Mouse (Mus musculus) ovary, postnatal 10 days (tissue): ENCODE data around the gene Tia1.

Experiments used
- DNase-seq: peaks from one replicate; pipeline ENCODE4 v3.0.0; 2022; ENCODE audit warnings: low spot score

The Tia1 gene

GRCm38 (mm10) chr6:86385362-86386104 lies 18.5 kb upstream of the Tia1 start:
- no peak for DNase-seq

DNA sequence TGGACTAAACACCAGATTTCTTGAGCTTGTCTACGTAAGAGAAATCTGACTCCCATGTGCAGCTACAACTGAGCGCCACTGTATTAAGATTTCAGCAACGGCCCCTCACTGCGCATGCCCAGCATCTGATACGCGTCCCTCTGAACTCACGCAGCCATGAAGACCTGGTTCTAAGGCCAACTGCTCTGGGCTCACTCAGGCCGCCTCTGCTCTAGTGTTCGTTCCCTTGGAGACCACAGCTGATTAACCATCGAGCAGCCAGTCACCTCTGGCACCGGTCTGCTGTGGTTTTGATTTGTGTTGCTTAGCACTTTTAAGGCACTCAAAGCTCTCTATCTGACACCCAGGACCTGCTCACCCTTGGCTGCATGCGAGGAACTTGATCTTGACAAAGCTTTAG lies 16.7 kb upstream of the Tia1 start:
- no peak for DNase-seq

GRCm38 (mm10) chr6:86388461-86388860 lies 15.6 kb upstream of the Tia1 start:
- DNase-seq: no peak

- DNase-seq: no peak
Observed at GRCm38 (mm10) chr6:86391326-86391725, 12.7 kb upstream of the Tia1 start.

DNA sequence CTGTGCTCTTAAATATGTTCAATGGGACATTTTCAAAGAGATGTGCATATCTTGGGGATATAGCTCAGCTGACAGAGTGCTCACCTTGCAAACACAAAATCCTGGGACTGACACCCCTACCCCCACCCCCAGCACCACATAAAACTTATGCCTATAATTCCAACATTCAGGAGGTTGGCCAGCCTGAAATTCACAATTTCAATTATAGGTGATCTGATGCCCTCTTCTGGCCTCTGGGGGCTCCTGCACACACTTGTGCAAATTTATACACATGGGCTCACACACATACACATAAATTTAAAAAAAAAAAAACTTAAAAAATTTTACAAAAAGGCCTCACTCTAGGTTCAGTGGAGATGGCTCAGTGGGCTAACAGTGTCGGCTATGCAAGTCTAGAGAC lies 10.8 kb upstream of the Tia1 start:
- DNase-seq: no peak

DNA sequence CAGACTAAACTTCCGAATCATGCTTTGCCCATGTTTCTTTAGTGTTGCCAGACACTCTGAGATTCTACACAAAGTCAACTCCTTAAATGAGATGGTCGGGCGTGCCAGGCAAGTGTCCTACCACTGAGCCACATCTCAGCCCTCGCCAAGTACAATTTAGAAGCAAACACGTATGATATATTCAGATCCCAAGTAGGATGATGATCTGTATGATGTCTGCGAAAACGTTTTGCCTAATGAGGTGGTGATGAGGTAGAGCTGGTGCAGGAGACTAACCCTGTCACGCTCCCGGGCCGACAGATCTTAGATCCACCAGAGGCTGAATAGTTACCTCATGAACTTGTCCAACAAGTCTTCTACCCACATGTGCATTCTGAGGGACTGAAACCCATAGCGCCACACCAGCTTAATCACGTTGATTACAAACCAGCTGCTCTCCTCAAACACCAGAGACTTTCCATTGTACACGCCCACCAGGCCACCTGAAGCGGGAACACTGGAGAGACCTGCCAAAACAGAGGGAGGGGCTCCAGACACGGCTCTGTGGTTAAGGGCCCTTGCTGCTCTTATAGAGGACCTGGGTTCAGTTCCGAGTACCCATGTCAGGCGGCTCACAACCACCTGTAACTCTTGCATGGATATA lies 9.8 kb upstream of the Tia1 start:
- no peak for DNase-seq

DNA sequence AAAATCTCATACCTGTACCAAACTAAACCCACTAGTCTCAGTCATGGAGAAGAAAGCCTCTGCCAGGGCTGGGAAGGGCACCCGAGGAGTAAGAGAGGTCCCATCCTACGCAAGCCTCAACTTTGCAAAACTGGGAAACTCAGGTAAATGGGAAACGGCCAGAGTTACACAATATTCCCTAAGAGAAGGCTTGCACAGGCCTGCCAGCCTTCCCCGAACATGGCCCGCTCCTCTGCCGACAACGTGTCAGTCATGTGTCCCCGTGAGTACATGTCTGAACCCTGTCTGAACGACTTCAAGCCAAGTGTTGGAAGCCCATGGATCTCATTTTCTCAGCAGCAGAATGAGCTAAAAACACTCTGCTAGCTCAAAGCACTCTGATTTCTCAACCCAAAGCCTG lies 9.0 kb upstream of the Tia1 start:
- DNase-seq: no peak

GRCm38 (mm10) chr6:86395969-86396368 lies 8.1 kb upstream of the Tia1 start:
- no peak for DNase-seq

DNA sequence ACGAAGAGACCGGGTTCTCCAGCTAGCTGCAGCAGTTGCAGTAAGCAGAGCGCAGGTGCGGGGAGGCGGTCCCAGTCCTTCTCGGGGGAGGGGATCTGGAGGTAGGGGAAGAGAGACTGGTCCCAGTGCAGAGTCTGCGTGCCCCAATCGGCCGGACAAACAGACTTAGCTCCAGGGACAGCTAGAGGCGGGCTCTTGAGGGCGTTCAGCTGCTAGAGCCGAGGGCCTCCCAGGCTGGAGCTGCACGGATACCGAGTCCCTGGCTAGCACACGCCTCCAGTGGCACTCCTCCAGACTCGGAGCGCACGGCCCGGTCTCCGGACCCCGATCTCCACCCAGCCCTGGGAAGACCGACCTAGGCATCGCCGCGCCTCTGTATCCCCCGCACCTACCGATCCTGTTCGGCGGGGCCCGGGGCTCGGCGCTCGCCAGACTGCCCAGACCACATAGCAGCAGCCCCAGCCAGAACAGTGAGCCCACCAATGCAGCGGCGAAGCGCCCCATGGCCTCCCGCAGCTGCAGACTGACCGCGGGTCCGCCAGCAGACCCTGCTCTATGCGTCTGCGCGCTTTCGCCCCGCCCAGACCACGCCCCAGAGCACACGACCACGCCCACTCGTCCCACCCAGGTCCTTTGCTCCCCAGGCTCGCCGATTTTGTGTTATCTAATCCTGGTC lies 7.3 kb upstream of the Tia1 start, which contains the start of gene Pcyox1:
Pcyox1 (minus strand) TSS at position 574 of the 676 bp plus-strand sequence.
- peak; percentile 84 for DNase-seq

GRCm38 (mm10) chr6:86397257-86397980 lies 6.6 kb upstream of the Tia1 start:
- DNase-seq: no peak

GRCm38 (mm10) chr6:86398986-86399385 lies 5.0 kb upstream of the Tia1 start:
- DNase-seq: no peak

- no peak for DNase-seq
Observed at GRCm38 (mm10) chr6:86399995-86400394, 4.0 kb upstream of the Tia1 start.

DNA sequence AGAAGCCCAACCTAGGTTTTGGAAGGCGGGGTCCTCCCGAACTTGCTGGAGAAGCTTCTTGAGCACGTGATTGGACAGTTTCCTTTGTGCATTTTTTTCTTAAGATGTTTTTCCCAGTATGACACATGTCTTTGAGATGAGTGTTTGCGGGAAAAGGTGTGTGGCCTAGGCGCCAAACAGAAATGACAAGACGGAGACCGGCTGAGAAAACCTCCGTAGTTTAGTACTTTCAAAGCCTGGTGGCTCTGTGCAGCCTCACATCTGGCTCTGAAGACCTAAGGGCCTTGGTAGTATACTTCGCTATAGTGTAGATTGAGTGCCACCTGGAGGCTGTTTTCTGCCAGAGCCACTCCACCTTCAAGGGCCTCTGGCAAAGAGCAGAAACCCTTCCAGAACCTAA lies 3.0 kb upstream of the Tia1 start:
- DNase-seq: no peak

GRCm38 (mm10) chr6:86402681-86403607 lies 1.1 kb upstream of the Tia1 start:
- DNase-seq: no peak

DNA sequence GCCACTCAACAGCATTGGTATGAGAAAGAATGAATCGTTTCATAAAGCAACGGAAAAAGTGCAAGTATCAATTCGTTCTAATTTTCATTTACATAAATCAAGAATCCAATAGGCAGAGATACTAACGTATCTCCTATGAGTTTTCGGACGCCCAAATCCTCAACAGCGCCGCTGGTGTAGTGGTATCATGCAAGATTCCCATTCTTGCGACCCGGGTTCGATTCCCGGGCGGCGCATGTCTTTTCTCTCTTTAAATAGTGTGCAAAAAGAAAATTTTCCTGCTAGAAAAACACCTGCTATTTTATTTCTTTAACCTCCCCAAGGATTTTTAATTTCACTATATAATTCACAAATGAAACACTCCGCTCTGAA lies 305 bp upstream of the Tia1 start:
- peak; percentile 91 for DNase-seq

GRCm38 (mm10) chr6:86404996-86405395 lies 977 bp downstream of the Tia1 start:
- DNase-seq: no peak

DNA sequence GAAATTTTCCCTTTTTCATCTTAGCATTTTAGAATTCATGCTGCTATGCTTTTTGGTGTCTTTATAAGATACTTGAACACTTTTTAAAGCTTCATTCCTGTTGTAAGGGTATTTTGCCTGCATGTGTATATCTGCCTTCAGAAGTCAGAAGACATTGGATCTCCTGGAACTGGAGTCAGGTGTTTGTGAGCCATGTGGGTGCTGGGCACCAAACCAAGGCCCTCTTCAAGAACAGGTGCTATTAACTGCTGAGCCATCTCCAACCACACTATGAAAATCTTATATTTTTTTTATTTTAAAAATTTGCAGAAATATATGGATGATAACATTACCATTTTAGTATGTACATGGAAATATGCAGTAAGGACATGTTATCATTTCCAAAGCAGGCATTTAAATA lies 2.3 kb downstream of the Tia1 start:
- DNase-seq: no peak

GRCm38 (mm10) chr6:86418711-86419110 lies 14.7 kb downstream of the Tia1 start:
- DNase-seq: no peak

DNA sequence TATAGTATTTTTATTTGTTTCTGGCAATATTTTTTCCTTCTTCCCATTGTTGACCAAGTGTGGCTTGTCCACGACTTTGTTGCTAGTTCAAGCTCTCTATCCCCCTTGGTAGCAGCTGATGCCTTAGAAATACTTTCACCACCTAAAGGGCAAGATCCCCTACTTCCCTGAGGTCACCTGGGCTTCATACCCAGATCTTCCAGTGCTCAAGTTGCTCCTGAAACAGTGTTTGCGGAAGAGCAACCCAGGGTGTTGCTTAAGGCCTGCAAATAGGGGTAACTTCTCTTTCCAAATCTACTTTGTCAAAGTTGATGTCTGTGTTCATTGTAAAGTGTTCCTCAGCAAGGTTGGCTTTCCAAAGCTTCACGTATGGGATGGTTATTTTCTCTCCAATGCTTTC lies 15.2 kb downstream of the Tia1 start:
- no peak for DNase-seq

DNA sequence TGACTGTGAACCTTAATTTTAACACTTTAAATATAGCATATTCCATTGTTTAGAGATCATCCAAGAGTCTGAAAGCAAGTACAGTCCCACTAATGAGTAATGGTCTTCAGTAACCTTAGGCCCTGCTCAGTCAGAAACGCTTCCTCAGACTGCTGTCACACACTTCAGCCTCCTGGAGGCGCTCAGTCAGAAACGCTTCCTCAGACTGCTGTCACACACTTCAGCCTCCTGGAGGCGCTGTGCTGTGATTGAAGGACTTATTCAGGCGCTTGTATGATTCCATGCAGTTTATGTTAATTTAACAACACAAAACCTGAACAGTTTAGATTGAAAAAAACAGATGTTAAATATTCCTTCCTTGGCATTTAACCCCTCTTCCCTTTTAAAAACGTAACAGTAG lies 16.5 kb downstream of the Tia1 start:
- no peak for DNase-seq

DNA sequence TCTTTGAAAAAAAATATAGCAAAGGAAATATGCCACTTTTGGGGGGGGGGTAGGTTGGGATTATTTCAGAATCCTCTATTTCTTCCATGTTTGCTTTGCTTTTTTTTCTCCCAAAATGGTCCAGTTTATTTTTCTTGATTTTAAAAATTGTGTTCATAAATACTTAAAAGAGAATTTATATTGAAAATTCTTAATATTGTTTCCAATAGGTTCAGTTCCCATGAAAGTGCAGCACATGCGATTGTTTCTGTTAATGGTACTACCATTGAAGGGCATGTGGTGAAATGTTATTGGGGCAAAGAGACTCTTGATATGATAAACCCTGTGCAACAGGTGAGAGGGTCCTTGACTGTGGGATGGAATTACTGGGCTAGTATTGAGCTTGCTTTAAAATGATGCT lies 22.3 kb downstream of the Tia1 start, which contains the start of gene Gm44790:
Gm44790 (plus strand) TSS at position 301 of the 400 bp plus-strand sequence.
- no peak for DNase-seq
